Mouse (Mus musculus) retina, adult 2 months (tissue): ENCODE measurements around the gene Map6d1.

ENCODE experiments used
- DNase-seq: peaks from one replicate; pipeline ENCODE4 v3.0.0-alpha.2; 2012; ENCODE audit warnings: low read depth, low spot score

The Map6d1 gene

GRCm38 (mm10) chr16:20191161-20191882 lies 49.8 kb downstream of the Map6d1 start:
- DNase-seq = no peak

DNA sequence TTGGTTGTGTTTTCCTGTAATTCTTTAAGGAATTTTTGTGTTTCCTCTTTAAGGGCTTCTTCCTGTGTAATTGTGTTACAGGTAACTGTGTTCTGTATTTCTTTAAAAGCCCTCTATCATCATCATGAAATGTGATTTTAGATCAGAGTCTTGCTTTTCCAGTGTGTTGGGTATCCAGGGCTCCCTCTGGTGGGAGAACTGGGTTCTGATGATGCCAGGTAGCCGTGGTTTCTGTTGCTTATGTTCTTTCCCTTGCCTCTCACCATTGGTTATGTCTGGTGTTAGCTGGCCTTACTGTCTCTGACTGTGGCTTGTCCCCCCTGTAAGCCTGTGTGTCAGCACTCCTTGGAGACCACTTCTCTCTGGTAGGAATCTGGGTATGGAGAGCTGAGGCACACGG lies 55.8 kb downstream of the Map6d1 start:
- DNase-seq = peak; percentile 25
